Mouse (Mus musculus) left cerebral cortex, adult 2 months (tissue): ENCODE measurements around the gene Ica1. TPM values are rescaled to one million over a fixed set of nuclear protein-coding genes. Genes with fewer than 3 reads are reported as not detected.

ENCODE experiments used
- DNase-seq, 2 experiments: peaks; one replicate each; pipeline ENCODE4 v3.0.0; 2021 to 2022; ENCODE audit warnings: low spot score in 2 of 2, mixed read lengths in 1 of 2; ENCODE audit errors: extremely low spot score in 1 of 2
- H3K27ac ChIP-seq: fragments of 200-600 bp; 2 replicates; pipeline ENCODE4 v1.8.1; 2022
- H3K4me3 ChIP-seq: fragments of 200-600 bp; 2 replicates; pipeline ENCODE4 v1.8.1; 2022
- CTCF ChIP-seq: fragments of 200-600 bp; IDR thresholded peaks from 2 replicates; pipeline ENCODE4 v1.8.1; 2022; ENCODE audit warnings: antibody characterized with exemption, mild to moderate bottlenecking, moderate library complexity
- intact Hi-C: fragments of 180-260 bp; cut with DNase I; formaldehyde crosslinking; loops from one replicate; pipeline ENCODE4 v1.15.1; 2025
- total RNA-seq, 2 experiments: library from RNA; stranded (reverse); gene quantifications; 2 replicates each; pipeline ENCODE4 v1.2.3; 2021

The Ica1 gene
- total RNA-seq, 2 experiments from 2014 or later: 65.4 to 72.6 TPM

- DNase-seq: no peak
- no peak for TF ChIP-seq CTCF
Measured at GRCm38 (mm10) chr6:8669343-8669742, 108.9 kb downstream of the Ica1 start.

DNA sequence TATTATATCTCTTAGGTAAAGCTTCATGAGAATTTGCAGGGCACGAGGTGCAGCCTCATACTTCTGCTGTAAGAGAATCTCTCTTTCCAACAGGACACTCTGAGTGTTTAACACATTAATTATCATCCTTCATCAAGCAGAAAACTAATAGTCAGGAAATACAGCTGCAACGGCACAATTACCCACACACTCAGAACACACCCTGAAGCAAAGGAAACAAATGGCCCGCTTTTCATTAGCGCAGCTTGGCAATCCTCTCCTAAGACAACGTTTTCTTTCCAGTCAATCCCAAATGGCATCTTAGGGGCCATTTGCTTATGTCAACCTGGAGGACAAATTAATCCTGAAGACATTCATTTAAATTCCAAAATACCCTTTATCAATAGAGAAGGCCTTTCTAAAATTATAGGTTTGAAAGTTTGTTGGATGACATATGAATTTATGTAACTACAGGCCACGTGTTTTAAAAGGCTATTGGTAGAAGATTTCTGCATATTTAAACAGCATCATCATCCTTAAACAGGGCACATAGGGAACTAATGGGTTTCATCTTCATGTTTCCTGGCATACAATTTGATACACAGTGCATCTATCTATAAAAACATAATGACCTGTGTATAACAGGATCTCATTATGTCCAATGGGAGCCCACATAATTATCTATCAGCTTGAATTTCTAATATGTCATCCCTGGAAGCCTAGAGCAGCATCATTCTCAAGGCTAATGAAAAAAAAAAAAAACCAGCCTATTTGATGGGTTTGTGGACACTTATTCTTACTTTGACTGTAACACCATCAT, 110.1 kb downstream of the Ica1 start:
- intact Hi-C loops: no loop called here
- no peak for TF ChIP-seq CTCF
- no peak for DNase-seq
- Histone ChIP-seq H3K4me3 (no peak overlapping the region), H3K27ac (no peak overlapping the region)

More at GRCm38 (mm10) chr6:8669343-8669742, 108.9 kb downstream of the Ica1 start:
- no peak overlapping the region for H3K4me3 ChIP-seq
- no peak overlapping the region for H3K27ac ChIP-seq
- intact Hi-C loops: no loop called here

- no peak overlapping the region for H3K4me3 ChIP-seq
- intact Hi-C loops: no loop called here
- no peak overlapping the region for H3K27ac ChIP-seq
- TF ChIP-seq CTCF: no peak
- no peak for DNase-seq
Measured at GRCm38 (mm10) chr6:8665786-8666185, 112.5 kb downstream of the Ica1 start.

- H3K27ac ChIP-seq: no peak overlapping the region
- no peak for TF ChIP-seq CTCF
- intact Hi-C loops: no loop called here
- no peak for DNase-seq
- H3K4me3 ChIP-seq: no peak overlapping the region
Measured at GRCm38 (mm10) chr6:8664956-8665355, 113.3 kb downstream of the Ica1 start.

DNA sequence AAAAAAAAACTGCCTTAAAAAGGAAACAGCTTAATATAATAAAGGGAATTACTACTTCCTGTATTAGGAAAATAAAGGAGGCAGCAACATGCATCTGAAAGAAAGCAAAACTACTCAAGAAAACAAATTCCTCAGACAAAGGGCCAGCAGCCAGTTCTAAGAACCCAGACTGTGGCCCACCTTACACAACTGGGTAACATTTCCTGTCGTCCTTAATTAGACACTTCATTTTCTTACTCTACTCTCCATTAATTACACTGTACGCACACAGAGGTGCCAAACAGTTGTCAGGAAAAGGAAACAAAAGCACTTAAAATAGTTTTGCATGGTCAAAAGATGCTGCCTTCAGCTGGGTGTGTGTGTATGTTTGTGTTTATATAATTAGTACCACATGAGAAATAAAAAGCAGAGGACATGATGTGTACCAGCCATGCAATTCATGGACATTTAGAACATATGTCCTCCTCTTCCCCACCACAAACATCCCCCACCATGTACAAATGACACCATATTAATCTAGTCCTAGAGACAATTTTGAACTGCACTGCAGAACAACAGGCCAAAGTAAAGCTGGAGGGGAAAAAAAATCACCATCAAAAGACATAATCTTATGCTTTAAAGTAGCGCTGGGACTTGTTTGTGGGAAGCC, 115.1 kb downstream of the Ica1 start:
- no peak for TF ChIP-seq CTCF
- no peak overlapping the region for H3K27ac ChIP-seq
- intact Hi-C loops: no loop called here
- no peak overlapping the region for H3K4me3 ChIP-seq
- DNase-seq: no peak

GRCm38 (mm10) chr6:8661404-8661803, 116.9 kb downstream of the Ica1 start:
- Histone ChIP-seq H3K4me3 (no peak overlapping the region), H3K27ac (no peak overlapping the region)
- no peak for TF ChIP-seq CTCF
- intact Hi-C loops: no loop called here
- no peak for DNase-seq

GRCm38 (mm10) chr6:8660076-8660475, 118.2 kb downstream of the Ica1 start:
- Histone ChIP-seq H3K27ac (no peak overlapping the region), H3K4me3 (no peak overlapping the region)
- TF ChIP-seq CTCF: no peak; the same call in 1 of the 2 replicates
- intact Hi-C loops: no loop called here
- DNase-seq: no peak

GRCm38 (mm10) chr6:8659194-8659959, 118.9 kb downstream of the Ica1 start:
- intact Hi-C loops: no loop called here
- peak overlapping the region; percentile 53; the same call in 1 of the 2 replicates for H3K27ac ChIP-seq
- no peak overlapping the region for H3K4me3 ChIP-seq
- peak in 1 of 2 experiments; percentile 38 for DNase-seq
- no peak for TF ChIP-seq CTCF

DNA sequence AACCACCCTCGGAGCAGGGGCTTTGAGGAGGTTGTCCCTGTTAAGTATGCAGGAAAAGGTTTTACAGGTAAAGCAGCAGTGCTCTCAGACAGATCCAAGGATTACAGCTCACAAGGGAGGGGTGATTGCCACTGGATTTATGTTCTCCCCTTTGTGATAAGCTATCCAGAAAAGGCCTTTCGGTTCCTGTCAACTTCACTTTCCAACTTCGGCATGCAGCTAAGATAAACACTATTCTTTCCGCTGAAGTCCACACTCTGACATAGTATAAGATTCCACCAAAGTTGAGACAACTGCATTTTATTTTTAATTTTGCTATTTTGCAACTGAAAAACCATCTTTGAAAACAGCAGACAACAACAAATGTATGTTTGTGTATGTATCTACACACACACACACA, 119.9 kb downstream of the Ica1 start:
- intact Hi-C loops: no loop called here
- peak in 1 of 2 experiments; percentile 8 for DNase-seq
- no peak overlapping the region for H3K4me3 ChIP-seq
- H3K27ac ChIP-seq: no peak overlapping the region
- no peak for TF ChIP-seq CTCF

GRCm38 (mm10) chr6:8657459-8657858, 120.8 kb downstream of the Ica1 start:
- intact Hi-C loops: no loop called here

GRCm38 (mm10) chr6:8655454-8655853, 122.8 kb downstream of the Ica1 start:
- no peak for DNase-seq
- Histone ChIP-seq H3K27ac (no peak overlapping the region), H3K4me3 (no peak overlapping the region)
- no peak for TF ChIP-seq CTCF
- intact Hi-C loops: no loop called here

More at GRCm38 (mm10) chr6:8657459-8657858, 120.8 kb downstream of the Ica1 start:
- no peak overlapping the region for H3K27ac ChIP-seq
- H3K4me3 ChIP-seq: no peak overlapping the region
- no peak for DNase-seq
- no peak for TF ChIP-seq CTCF

- H3K4me3 ChIP-seq: no peak overlapping the region
- no peak for TF ChIP-seq CTCF
- no peak overlapping the region for H3K27ac ChIP-seq
- DNase-seq: no peak
- intact Hi-C loops: no loop called here
Measured at GRCm38 (mm10) chr6:8650413-8650812, 127.9 kb downstream of the Ica1 start.
